Mouse (Mus musculus) testis, adult 2 months (tissue): ENCODE data around the gene Heg1.

Experiments
- CTCF ChIP-seq: fragments of 200-500 bp; IDR thresholded peaks from 2 replicates; pipeline ENCODE4 v1.5.1; 2012; ENCODE audit warnings: low read depth, mild to moderate bottlenecking, inconsistent platforms, low read length, moderate library complexity; ENCODE audit not compliant: control insufficient read depth, insufficient read depth, insufficient replicate concordance
- POLR2A ChIP-seq: fragments of 200-500 bp; IDR thresholded peaks from 2 replicates; pipeline ENCODE4 v1.6.1; 2012; ENCODE audit warnings: low read depth, mild to moderate bottlenecking, inconsistent platforms, low read length, moderate library complexity; ENCODE audit not compliant: control insufficient read depth

DNA sequence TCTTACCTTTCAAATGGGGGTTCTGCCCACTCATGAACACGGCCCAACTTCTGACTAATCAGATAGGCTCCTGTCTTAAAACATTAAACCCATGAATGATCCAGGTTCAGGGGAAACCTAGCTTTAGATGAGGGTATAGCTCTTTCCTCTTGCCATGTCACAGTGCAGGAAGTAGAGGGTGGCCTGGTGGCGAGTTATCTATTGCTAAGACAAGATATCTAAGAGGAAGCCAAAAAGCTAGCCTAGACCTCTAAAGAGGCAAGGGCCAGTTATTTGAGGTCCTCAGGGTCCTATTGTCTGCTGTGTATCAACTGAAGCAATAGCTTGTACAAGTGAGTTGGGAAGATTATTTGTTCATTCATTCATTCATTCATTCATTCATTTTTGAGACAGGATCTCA, 15.7 kb upstream of the Heg1 start:
- no peak for TF ChIP-seq CTCF
- no peak for TF ChIP-seq POLR2A
